ENCODE assay signal across 8 mouse cellular contexts in genomic region chr4:101392229-101392628, GRCm38 (mm10). TPM values are rescaled to one million over a fixed set of nuclear protein-coding genes. Genes with fewer than 3 reads are reported as not detected.
DNase-seq lines count a peak whose midpoint lies in the region; ATAC-seq and TF ChIP-seq lines count a peak whose summit lies in the region.

No protein-coding gene starts in this region.

- no peaks in the 10 kb centered on the region for H3K36me3 ChIP-seq in heart, adult 2 months (ENCODE audit: control insufficient read depth, insufficient read depth, low read length)
- H3K36me3 ChIP-seq in heart, embryonic 10.5 days: no peaks in the 10 kb centered on the region
- H3K36me3 ChIP-seq in embryonic facial prominence, embryonic 10.5 days (replicated peaks): no peaks in the 10 kb centered on the region
- H3K36me3 ChIP-seq in limb, embryonic 11.5 days (ENCODE audit: control insufficient read depth, insufficient read depth, low read length): no peaks in the 10 kb centered on the region

- 47% methylated on average over 2 of the region's 2 CpGs for WGBS in heart, adult 2 months
- 42% methylated on average over 2 of the region's 2 CpGs for WGBS in heart, embryonic 10.5 days
- WGBS in embryonic facial prominence, embryonic 10.5 days: 49% methylated on average over 2 of the region's 2 CpGs
- WGBS in limb, embryonic 11.5 days: 46% methylated on average over 2 of the region's 2 CpGs

- H3K4me3 ChIP-seq in heart, adult 2 months: no peak overlapping the region
- no peak overlapping the region for H3K4me3 ChIP-seq in heart, embryonic 10.5 days
- H3K4me3 ChIP-seq in embryonic facial prominence, embryonic 10.5 days: no peak overlapping the region
- no peak overlapping the region for H3K4me3 ChIP-seq in limb, embryonic 11.5 days (ENCODE audit: low read depth, low read length)

- H3K27me3 ChIP-seq in heart, adult 2 months (ENCODE audit: control insufficient read depth, insufficient read depth, low read length): no peaks in the 10 kb centered on the region
- H3K27me3 ChIP-seq in heart, embryonic 10.5 days (ENCODE audit: insufficient read depth, poor library complexity, severe bottlenecking): no peaks in the 10 kb centered on the region
- no peaks in the 10 kb centered on the region for H3K27me3 ChIP-seq in embryonic facial prominence, embryonic 10.5 days (replicated peaks; ENCODE audit: low read depth, poor library complexity, severe bottlenecking)
- H3K27me3 ChIP-seq in limb, embryonic 11.5 days (ENCODE audit: control insufficient read depth, insufficient read depth, low read length): no peaks in the 10 kb centered on the region

- intact Hi-C loops in heart, adult 2 months (cut with DNase I): loop anchor here (2.0 to 5.0 kb wide), 2 partner anchors 67 to 605 kb away; no protein-coding TSS in a partner anchor

- peak; percentile 78 for TF ChIP-seq CTCF in heart, adult 2 months (IDR thresholded peaks at IDR 0.05)

- TF ChIP-seq POLR2A in heart, adult 2 months (IDR thresholded peaks at IDR 0.05; ENCODE audit: insufficient read depth, low read depth, low read length): no peak

- H3K4me1 ChIP-seq in heart, adult 2 months (ENCODE audit: control insufficient read depth, insufficient read depth, low read length): no peaks in the 10 kb centered on the region
- peaks cover 8% of the 10 kb centered on the region for H3K4me1 ChIP-seq in heart, embryonic 10.5 days
- H3K4me1 ChIP-seq in embryonic facial prominence, embryonic 10.5 days: no peaks in the 10 kb centered on the region
- no peaks in the 10 kb centered on the region for H3K4me1 ChIP-seq in limb, embryonic 11.5 days (ENCODE audit: control insufficient read depth, insufficient read depth, low read length)

- no peak overlapping the region for H3K9ac ChIP-seq in heart, adult 2 months (ENCODE audit: low read depth, low read length)
- H3K9ac ChIP-seq in limb, embryonic 11.5 days (ENCODE audit: low read length): no peak overlapping the region

- ATAC-seq in limb, embryonic 11.5 days (ENCODE audit: insufficient number of reproducible peaks, low FRiP score, low TSS enrichment, low read depth): no peak

- no peak for TF ChIP-seq EP300 in heart, adult 2 months (IDR thresholded peaks at IDR 0.05; ENCODE audit: insufficient read depth, low read depth, low read length)

- no peak overlapping the region for H3K4me2 ChIP-seq in limb, embryonic 11.5 days (ENCODE audit: low read depth, severe bottlenecking)

- no peaks in the 10 kb centered on the region for H3K9me3 ChIP-seq in heart, embryonic 10.5 days
- no peaks in the 10 kb centered on the region for H3K9me3 ChIP-seq in embryonic facial prominence, embryonic 10.5 days
- H3K9me3 ChIP-seq in limb, embryonic 11.5 days (ENCODE audit: control insufficient read depth, low read length): no peaks in the 10 kb centered on the region

- no peaks in the 10 kb centered on the region for H3K79me2 ChIP-seq in heart, adult 2 months (replicated peaks; ENCODE audit: control insufficient read depth, insufficient read depth, low read length)

- DNase-seq in heart, adult 2 months: peak; percentile 18 to 46
- no peak for DNase-seq in heart, embryonic 10.5 days (ENCODE audit: low spot score)
- DNase-seq in 416B (ENCODE audit: low read depth) (peak; percentile 76), ZHBTc4 (ENCODE audit: low read depth, low spot score) (peak; percentile 89)
- peak; percentile 44 for DNase-seq in embryonic facial prominence, embryonic 10.5 days (ENCODE audit: low spot score)
- DNase-seq in limb, embryonic 11.5 days (ENCODE audit: low spot score): peak; percentile 65
- DNase-seq in thymus, adult 18-20 months: peak; percentile 7 to 8
- DNase-seq in layer of hippocampus, adult 11-12 months (ENCODE audit: low spot score): no peak

- no peak overlapping the region for H3K27ac ChIP-seq in heart, adult 2 months
- no peak overlapping the region for H3K27ac ChIP-seq in heart, embryonic 10.5 days
- no peak overlapping the region for H3K27ac ChIP-seq in embryonic facial prominence, embryonic 10.5 days (replicated peaks)
- H3K27ac ChIP-seq in limb, embryonic 11.5 days (replicated peaks; ENCODE audit: low read depth, low read length): no peak overlapping the region

RNA-seq across cellular contexts. Expression of gene Ak4, which starts 26.8 kb away (rescaled TPM):
- 10 to 100 TPM; 31.8 to 32.0 TPM for total RNA-seq in heart, adult 2 months (2021)
- 11.1 and 31.3 TPM in 2 replicates for polyA plus RNA-seq in heart, adult 2 months (2012; rRNA removed)
- 28.5 and 30.4 TPM in 2 replicates for polyA plus RNA-seq in heart, embryonic 10.5 days (2016; fragmentation: Nextera tagmentation; extraction: Ambion mirVana)
- polyA plus RNA-seq in embryonic facial prominence, embryonic 10.5 days (2016; fragmentation: Nextera tagmentation; extraction: Ambion mirVana): 25.0 and 32.2 TPM in 2 replicates
- 4.6 and 6.7 TPM in 2 replicates for polyA plus RNA-seq in limb, embryonic 11.5 days (2014; fragmentation: Nextera tagmentation; extraction: Ambion mirVana)

Comparison
In these comparisons a context has a peak if more than half of its experiments do, and no peak if none do; other contexts are left out.
1. DNase-seq: peak in heart, adult 2 months (2 of 2), 416B (single experiment), ZHBTc4 (single experiment), embryonic facial prominence, embryonic 10.5 days (single experiment), limb, embryonic 11.5 days (single experiment) and thymus, adult 18-20 months (2 of 2); none in heart, embryonic 10.5 days (single experiment) and layer of hippocampus, adult 11-12 months (single experiment).